Mouse (Mus musculus) kidney, adult 11 months (tissue): Measurements from ENCODE around the gene Col24a1.

Experiments used
- DNase-seq: peaks from one replicate; pipeline ENCODE4 v3.0.0; 2022

The Col24a1 gene

DNA sequence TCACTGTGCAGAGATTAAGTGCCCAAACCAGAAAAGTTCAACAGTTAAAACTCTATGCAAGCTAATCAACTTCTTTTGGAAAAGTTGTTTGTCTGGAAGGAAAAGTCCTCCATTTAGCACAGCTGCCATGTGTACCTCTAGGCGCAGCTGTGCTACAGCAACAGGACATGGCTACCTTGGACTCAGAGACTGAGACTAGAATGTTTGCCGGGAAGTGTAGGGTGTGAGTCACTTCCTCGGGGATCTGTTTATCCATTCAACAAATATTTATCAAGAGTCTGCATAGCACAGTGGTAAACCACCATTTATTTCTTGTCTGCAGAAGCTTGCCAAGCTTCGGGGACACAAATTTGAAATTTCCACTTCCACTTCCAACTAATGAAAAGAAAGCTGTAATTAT, 178.8 kb downstream of the Col24a1 start:
- no peak for DNase-seq

DNA sequence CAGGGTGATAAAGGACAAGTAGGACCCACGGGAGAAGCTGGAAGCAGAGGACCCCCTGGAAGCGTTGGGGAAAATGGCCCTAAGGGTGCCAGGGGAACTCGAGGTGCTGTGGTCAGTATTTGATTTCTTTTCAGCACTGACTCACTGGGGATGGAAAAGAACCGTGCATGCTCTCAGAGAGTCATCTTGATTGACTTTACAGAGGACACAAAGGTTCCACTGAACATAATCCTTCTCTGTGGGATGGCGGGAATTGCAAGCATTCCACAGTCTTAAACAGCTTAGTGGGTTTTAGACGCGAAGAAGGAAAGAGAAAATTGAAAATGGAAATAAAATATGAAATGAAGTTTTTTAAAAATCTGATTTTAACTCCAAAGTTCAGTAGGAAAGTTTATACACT, 181.9 kb downstream of the Col24a1 start:
- no peak for DNase-seq

GRCm38 (mm10) chr3:145476634-145477033, 184.4 kb downstream of the Col24a1 start:
- no peak for DNase-seq

- DNase-seq: no peak
These were observed 184.8 kb downstream of the Col24a1 start for GRCm38 (mm10) chr3:145477074-145477473.

- no peak for DNase-seq
These were observed 186.2 kb downstream of the Col24a1 start for GRCm38 (mm10) chr3:145478446-145478845.

GRCm38 (mm10) chr3:145490279-145490678, 198.0 kb downstream of the Col24a1 start:
- no peak for DNase-seq

DNA sequence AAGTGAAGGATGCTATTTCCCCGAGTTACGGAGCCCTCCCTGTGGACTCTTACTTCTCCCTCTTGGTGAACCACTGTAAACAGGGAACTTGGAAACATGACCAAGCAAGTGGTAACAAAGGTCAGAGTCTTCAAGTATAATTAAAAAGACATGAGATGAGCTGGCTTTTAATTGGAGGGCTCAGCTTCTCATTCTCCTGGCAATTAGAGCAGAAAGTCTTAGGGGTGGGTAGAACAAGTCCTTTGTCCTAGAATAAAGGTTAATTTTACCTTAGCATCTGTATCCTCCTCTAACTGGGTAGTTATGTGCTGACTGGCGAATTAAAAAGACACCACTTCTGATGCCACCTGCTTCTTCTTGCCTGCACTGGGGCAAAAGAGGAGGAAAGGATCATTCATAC, 199.1 kb downstream of the Col24a1 start:
- peak; percentile 37 for DNase-seq

DNA sequence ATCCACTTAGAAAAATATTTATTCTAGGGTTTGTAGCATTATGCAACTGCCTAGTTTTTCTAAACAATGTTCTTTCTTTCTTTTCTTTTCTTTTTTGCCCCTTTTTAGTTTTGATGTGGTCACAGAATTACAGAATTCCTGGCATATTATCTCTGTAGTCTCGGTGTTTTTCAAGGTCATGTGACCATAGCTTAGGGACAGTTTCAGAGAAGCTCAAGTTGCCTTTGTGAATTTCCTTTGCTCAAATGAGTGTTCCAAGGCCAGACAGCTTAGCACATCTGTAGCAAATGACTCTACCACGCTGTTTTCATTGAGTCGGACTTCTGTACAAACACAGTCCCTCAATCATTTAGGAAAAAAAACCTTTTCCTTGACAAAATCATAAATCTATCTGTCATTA, 205.9 kb downstream of the Col24a1 start:
- DNase-seq: no peak

DNA sequence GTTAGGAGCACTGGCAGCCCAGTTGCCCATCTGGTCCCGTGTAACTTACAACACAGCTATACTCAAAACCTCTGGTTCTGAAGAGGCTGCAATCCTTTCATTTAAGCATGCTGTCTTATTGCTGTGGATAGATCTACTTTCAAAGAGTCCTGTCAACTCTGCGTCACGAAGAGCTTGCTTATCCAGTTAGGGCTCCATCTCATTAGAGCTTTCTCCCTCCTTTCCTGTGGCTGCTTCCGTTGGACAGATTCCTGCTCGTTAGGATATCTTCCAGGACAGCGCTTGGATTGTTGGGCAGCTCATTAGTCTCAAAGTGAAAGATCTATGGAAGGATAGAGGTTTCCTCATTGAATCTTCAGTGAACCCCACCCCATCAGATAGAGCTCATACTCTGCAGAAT, 206.6 kb downstream of the Col24a1 start:
- DNase-seq: no peak

DNA sequence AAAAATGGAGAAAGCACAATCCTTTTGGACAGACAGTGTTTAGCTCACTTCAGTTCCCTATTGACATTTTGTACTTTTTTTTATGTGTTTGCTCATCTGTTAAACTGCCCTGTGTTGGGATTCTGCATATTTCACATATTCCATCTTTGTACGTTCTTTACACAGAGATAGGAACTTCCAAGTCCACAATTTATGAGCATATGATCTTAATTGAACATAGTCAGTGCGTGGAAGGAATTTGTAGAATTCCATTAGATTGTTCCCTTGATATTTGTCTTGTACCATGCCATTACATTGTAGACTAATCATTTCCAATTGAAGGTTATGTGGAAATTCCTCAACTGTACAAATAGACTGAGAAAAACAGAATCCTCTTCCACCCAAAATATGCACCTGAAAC, 212.6 kb downstream of the Col24a1 start:
- no peak for DNase-seq

DNA sequence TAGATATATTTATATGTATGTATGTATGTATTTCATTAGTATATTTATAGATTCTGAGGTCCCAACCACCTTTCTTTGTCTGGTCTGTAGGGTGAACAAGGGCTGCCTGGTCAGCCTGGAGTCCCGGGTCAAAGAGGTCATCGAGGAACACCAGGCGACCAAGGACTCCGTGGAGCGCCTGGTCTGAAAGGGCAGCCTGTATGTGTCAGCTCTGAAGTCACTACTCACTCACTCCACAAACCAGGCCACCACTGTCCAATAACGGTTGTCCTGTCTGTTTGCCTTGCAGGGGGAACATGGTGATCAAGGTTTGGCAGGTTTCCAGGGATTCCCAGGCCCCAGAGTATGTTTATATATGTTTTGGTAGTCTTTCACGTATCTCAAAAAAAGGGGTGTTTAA, 216.3 kb downstream of the Col24a1 start:
- no peak for DNase-seq

DNA sequence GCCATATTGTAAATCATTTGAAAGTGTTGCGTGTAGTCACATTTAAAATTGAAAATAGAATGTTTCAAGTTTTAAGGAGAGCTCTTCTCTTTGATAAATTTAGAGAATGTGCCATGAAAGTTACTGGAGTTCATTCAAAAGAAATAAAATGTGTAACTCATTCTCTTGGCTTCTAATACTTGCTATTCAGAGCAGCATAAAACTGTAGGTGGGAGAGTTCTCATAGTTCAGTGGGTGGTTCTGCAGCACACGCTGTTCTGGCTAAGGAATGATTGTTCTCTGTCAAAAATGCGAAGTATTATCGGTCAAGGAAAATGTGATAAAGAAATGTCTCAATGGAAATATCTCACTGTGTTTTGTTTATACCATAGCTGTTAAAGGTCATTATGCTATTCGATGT, 221.9 kb downstream of the Col24a1 start:
- no peak for DNase-seq

DNA sequence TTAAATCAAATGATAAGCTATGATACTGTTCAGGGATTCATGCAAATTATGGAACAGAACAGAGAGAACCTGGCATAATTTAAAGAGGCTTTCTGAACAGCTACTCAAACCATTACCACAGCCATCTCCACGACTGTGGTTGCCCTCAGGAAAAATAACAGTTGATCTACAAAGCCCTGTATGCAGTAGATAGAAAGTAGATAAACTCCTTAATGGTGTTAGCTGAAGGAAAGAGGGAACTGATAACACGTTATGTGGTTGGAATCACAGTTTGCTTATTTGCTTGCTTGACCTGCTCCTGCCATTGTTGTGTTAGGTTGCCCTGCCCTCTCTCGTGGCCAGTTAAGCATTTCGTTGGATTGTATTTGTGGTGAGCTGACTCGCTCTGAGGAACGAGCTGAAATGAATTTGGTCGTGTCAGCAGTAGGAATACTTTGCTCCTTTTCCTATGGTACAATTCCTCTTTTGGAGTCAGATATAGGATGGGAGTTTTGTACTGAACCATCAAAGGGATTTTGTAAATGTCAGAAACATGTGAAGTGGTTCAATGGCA, 229.3 kb downstream of the Col24a1 start:
- DNase-seq: no peak

DNA sequence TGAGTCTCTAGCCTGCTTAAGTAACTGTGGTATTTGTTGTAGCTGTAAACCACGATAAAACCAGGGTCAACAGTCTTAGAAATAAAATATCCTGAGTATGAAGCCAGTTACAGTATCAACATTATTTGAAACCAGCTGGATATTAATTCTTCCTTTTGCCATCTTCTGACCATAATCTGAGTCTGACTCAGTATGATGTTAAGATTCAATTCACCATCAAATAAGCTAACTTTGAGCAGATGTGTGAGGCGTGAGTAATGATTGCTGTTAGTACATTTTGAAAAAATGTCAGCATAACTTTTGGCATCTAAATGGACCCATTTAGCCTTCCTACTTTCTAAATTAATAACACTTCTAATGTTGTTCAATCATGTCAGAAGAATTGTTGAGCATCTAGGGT, 230.0 kb downstream of the Col24a1 start:
- no peak for DNase-seq

DNA sequence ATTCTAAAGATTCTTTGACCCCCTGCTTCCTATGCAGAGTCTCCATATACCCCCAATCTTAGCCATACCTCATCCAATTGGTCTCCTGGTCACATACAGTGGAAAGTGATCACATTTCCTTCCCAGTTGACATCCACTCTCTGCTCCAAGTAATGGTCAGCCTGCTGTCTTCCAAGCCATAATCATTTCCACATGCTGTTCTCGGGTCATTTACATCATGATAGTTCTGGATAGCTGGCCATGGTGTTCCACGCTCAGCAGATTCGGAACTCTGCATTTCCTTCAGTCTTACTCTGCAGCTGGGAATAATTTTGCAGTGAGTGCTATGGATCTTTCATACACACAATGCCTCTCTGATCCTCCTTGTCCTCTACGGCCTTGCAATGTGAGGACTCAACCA, 233.0 kb downstream of the Col24a1 start:
- no peak for DNase-seq

DNA sequence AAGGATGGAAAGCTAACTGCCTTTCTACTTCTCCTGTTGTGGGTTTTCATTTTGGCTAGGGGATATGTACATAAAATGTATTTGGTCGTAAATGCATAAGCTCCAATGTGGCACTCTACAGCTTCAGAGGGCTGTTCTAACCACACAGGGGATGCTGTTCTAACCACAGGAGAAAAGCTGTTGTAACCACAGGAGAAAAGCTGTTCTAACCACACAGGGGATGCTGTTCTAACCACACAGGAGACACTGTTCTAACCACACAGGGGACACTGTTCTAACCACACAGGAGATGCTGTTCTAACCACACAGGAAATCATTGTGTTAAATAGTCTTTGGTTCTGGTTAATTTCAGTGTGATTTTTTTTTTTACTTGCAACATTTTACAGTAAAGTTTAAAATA, 245.6 kb downstream of the Col24a1 start:
- DNase-seq: no peak

DNA sequence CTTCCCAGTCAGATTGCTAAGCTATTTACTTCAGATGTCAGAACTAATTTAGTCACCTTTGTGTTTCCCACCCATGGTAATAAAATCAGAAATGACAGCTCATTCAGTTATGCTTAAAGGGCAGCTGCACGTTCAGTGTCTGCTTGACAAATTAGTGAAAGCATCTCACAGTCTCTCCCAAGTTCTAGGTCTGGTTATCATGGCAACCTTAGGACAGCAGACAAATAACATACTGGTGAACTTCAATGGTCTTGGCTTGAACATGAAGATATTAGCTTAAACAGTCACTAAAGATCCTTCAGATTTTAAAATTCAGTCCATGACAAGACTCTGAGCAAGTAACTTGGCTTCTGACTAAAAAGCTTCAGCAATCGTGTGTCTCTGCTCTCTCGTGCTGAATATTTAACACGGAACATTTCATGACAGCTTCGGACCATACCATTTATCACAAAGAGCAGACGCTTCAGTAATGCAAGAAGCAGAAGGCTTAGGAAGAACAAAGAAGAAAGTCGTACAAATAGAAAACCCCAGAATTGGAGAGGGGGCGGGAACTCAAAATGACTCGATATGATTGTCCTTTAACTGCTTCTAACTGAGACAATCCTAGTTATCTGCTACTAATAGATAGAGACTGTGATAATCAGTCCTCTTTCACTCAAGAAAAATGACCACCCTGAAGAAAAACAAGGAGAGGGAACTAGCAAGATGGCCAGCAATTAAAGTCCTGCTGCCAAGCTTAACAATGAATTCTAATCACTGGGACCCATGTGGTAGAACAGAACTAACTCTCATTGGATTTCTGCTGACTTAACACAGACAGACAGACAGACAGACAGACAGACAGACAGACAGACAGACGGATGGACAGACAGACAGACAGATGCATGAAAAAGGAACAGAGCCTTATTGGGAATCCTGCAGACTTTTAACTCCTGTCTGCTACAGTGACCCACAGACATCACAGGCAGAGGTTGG, 256.5 kb downstream of the Col24a1 start:
- no peak for DNase-seq

GRCm38 (mm10) chr3:145550216-145550615, 257.9 kb downstream of the Col24a1 start:
- DNase-seq: no peak

GRCm38 (mm10) chr3:145554388-145554787, 262.1 kb downstream of the Col24a1 start:
- DNase-seq: no peak

DNA sequence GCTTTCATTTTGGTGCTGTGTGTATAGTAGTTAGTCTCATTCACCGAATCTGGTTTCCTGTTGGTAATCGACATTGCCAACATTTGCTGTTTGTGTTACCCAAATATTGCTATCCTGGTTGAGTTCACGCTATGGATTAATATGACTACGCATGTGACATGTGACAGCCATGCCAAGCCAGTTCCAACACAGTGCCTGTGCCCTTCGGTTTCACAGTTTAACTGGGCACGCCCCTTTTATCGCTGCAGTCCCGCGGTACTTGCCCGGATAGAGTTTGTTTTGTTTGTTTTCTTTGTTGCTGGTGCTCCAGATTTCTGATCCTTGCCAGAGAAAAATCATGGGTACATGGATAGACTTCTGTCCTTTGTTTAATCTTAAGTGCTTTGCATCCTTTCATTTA, 263.9 kb downstream of the Col24a1 start:
- DNase-seq: no peak

DNA sequence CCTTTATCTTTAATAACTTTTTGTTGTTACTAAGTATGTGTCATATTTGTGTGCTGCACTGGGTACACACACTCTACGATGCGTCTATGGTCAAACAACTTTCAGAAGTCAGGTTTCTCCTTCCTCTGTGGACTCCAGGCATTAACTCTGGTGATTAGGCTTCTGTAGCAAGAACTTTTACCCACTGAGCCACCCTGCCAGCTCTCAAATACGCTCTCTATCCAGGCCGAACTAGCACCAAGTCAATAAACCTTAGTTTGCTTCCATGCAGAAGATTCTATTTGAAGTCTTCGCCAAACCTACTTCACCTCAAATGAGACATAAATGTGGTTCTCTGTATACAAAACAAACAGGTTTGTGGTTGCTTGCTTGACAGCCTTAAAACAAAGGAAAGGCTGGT, 267.4 kb downstream of the Col24a1 start:
- no peak for DNase-seq

DNA sequence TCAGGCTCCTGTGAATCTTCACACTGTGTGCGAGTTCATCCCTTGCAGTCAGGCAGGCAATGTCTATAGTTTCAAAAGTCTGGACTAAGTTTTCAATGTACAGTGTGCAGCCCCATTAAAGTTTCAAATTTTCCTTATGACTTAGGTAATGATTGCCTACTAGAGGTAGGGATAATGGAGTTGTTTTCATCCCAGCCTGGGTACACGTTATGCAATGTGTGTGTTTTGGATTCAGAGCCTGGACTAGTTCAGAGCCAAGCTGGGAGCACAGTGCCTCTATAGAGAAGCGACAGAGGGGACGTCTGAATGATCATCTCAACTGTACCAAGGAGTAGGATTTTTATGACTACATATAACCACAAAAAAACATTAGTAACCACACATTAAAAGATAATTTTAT, 267.8 kb downstream of the Col24a1 start:
- no peak for DNase-seq

DNA sequence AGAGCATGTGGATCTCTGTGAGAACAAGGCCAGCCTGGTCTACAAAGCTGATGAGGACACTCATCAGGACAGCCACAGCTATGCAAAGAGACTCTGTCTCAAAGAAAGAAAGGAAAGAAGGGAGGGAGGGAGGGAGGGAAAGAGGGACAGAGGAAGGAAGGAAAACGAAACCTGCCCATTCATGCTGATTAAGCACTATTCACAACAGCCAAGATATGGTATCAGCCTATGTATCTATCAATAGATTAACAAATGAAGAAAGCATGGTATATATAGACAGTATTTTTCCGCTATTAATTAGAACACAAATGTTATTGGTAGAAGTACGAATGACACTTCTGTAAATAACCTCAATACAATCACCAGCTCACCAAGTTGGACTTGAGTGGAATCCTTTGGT, 282.2 kb downstream of the Col24a1 start:
- DNase-seq: no peak

- DNase-seq: no peak
These were observed 283.1 kb downstream of the Col24a1 start for GRCm38 (mm10) chr3:145575340-145575739.
